Mouse (Mus musculus): ENCODE measurements around the gene Epha6.

DNA sequence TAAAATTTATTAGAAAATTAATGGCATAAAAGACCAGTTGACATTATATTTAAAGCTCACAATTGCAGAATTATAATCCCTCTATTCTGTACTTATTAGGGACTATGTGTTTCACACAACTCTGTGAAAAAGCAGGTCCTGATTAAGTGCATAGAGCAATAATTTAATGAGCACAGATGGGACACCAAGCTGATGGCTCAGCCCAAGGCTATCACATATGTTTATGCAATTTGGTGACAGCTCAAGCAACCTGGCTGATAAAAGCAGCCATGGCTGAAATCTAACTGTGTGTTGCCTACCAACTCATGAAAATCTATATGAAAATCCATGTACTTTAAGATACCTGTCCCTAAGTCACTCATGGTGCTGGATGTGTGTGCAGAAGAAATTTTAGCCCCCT lies 46.4 kb upstream of the Epha6 start:
- no peak for TF ChIP-seq CTCF (IDR thresholded peaks at IDR 0.05; ENCODE audit: borderline replicate concordance, insufficient read depth, low read depth, low read length)
- TF ChIP-seq POLR2A (IDR thresholded peaks at IDR 0.05; ENCODE audit: borderline replicate concordance, insufficient read depth, low read length), result no peak
